Mouse (Mus musculus) limb, embryonic 14.5 days (tissue): ENCODE results near the gene Ppara. TPM values are rescaled to one million over a fixed set of nuclear protein-coding genes. Genes with fewer than 3 reads are reported as not detected.

Experiments
- ATAC-seq: fragments of 200-750 bp; cut with Nextera tagmentation; 2 replicates; pipeline ENCODE4 v1.8.0; 2017; ENCODE audit warnings: low read depth, moderate number of reproducible peaks, moderate TSS enrichment; ENCODE audit not compliant: low FRiP score
- DNase-seq: peaks from one replicate; pipeline ENCODE4 v3.0.0-alpha.2; 2015; ENCODE audit warnings: low spot score
- H3K27ac ChIP-seq: fragments of 300-500 bp; sonication (generic); replicated peaks from 2 replicates; pipeline ENCODE4 v1.5.1; 2014; ENCODE audit warnings: low read depth, mild to moderate bottlenecking, low read length, moderate library complexity, mixed read lengths
- H3K27me3 ChIP-seq: fragments of 300-500 bp; sonication (generic); 2 replicates; pipeline ENCODE4 v1.6.1; 2014; ENCODE audit warnings: low read length, mixed read lengths; ENCODE audit not compliant: control insufficient read depth, insufficient read depth
- H3K36me3 ChIP-seq: fragments of 300-500 bp; sonication (generic); 2 replicates; pipeline ENCODE4 v1.6.1; 2014; ENCODE audit warnings: mild to moderate bottlenecking, low read length, moderate library complexity, mixed read lengths; ENCODE audit not compliant: control insufficient read depth, insufficient read depth
- H3K4me1 ChIP-seq: fragments of 300-500 bp; sonication (generic); 2 replicates; pipeline ENCODE4 v1.6.1; 2014; ENCODE audit warnings: antibody characterized with exemption, low read length, mixed read lengths; ENCODE audit not compliant: control insufficient read depth, insufficient read depth
- H3K4me2 ChIP-seq: fragments of 300-500 bp; sonication (generic); replicated peaks from 2 replicates; pipeline ENCODE4 v1.6.1; 2014; ENCODE audit warnings: low read depth, mild to moderate bottlenecking, low read length, moderate library complexity; ENCODE audit not compliant: severe bottlenecking
- H3K4me3 ChIP-seq: fragments of 300-500 bp; sonication (generic); replicated peaks from 2 replicates; pipeline ENCODE4 v1.5.1; 2014; ENCODE audit warnings: low read length
- H3K9ac ChIP-seq: fragments of 300-500 bp; sonication (generic); 2 replicates; pipeline ENCODE4 v1.6.1; 2014; ENCODE audit warnings: mild to moderate bottlenecking, low read depth, low read length, moderate library complexity; ENCODE audit not compliant: severe bottlenecking
- H3K9me3 ChIP-seq: fragments of 300-500 bp; sonication (generic); 2 replicates; pipeline ENCODE4 v1.6.1; 2016; ENCODE audit warnings: low read length; ENCODE audit not compliant: control insufficient read depth
- POLR2A ChIP-seq: fragments of 200-500 bp; IDR thresholded peaks from 2 replicates; pipeline ENCODE4 v1.8.0; 2012; ENCODE audit warnings: inconsistent platforms, mild to moderate bottlenecking, moderate library complexity, borderline replicate concordance; ENCODE audit not compliant: insufficient read depth, insufficient read length; ENCODE audit errors: extremely low read depth
- WGBS: fragments of 180-500 bp; shearing (Covaris S2); extraction: QIAGEN DNeasy Blood & Tissue Kit; methylation state at CpG from one replicate; pipeline ENCODE4 v1.1.7; 2014; 5-methylcytosine and 5-hydroxymethylcytosine counted together
- polyA plus RNA-seq, 2 experiments: library from polyadenylated mRNA; depleted of rRNA in 1 of 2; stranded (reverse) in 1 of 2; unstranded in 1 of 2; fragments of >200 nt; fragmentation: Nextera tagmentation in 1 of 2; extraction: Ambion mirVana in 1 of 2; gene quantifications; 2 replicates each; pipeline versions ENCODE4 v1.2.1 to v1.2.3; 2012 to 2014

The Ppara gene
- polyA plus RNA-seq, 2 experiments, result 0.84 to 2.8 TPM

- no peak overlapping the region for H3K4me3 ChIP-seq
- WGBS, result 83% methylated on average over 14 of the region's 14 CpGs
- H3K36me3 ChIP-seq, result peaks cover 98% of the 10 kb centered on the region
- H3K27me3 ChIP-seq, result no peaks in the 10 kb centered on the region
- no peak for TF ChIP-seq POLR2A
- no peaks in the 10 kb centered on the region for H3K4me1 ChIP-seq
- H3K9ac ChIP-seq, result no peak overlapping the region
- no peak overlapping the region for H3K4me2 ChIP-seq
- H3K9me3 ChIP-seq, result no peaks in the 10 kb centered on the region
- no peak for ATAC-seq
- H3K27ac ChIP-seq, result no peak overlapping the region
- no peak for DNase-seq
Observed at GRCm38 (mm10) chr15:85698345-85699034, 36.3 kb upstream of the Ppara start.

GRCm38 (mm10) chr15:85699452-85699851, 35.3 kb upstream of the Ppara start:
- H3K4me3 ChIP-seq, result no peak overlapping the region
- H3K4me2 ChIP-seq, result no peak overlapping the region
- H3K9ac ChIP-seq, result no peak overlapping the region
- H3K4me1 ChIP-seq, result no peaks in the 10 kb centered on the region
- H3K36me3 ChIP-seq, result peaks cover 98% of the 10 kb centered on the region
- H3K9me3 ChIP-seq, result no peaks in the 10 kb centered on the region
- no peak for DNase-seq
- ATAC-seq, result no peak
- WGBS, result 87% methylated on average over 5 of the region's 5 CpGs
- TF ChIP-seq POLR2A, result no peak
- no peak overlapping the region for H3K27ac ChIP-seq
- H3K27me3 ChIP-seq, result no peaks in the 10 kb centered on the region

- DNase-seq, result no peak
- WGBS, result 96% methylated on average over 13 of the region's 13 CpGs
- no peak overlapping the region for H3K27ac ChIP-seq
- no peak overlapping the region for H3K9ac ChIP-seq
- H3K27me3 ChIP-seq, result no peaks in the 10 kb centered on the region
- no peak for ATAC-seq
- H3K4me3 ChIP-seq, result no peak overlapping the region
- no peak overlapping the region for H3K4me2 ChIP-seq
- H3K4me1 ChIP-seq, result no peaks in the 10 kb centered on the region
- no peak for TF ChIP-seq POLR2A
- H3K9me3 ChIP-seq, result no peaks in the 10 kb centered on the region
- peaks cover 98% of the 10 kb centered on the region for H3K36me3 ChIP-seq
Observed at GRCm38 (mm10) chr15:85699862-85700501, 34.8 kb upstream of the Ppara start.

- H3K9ac ChIP-seq, result no peak overlapping the region
- no peak overlapping the region for H3K27ac ChIP-seq
- 67% methylated on average over 9 of the region's 9 CpGs for WGBS
- no peak for TF ChIP-seq POLR2A
- ATAC-seq, result no peak
- H3K4me3 ChIP-seq, result no peak overlapping the region
- DNase-seq, result no peak
- no peaks in the 10 kb centered on the region for H3K9me3 ChIP-seq
- peaks cover 98% of the 10 kb centered on the region for H3K36me3 ChIP-seq
- H3K27me3 ChIP-seq, result no peaks in the 10 kb centered on the region
- no peaks in the 10 kb centered on the region for H3K4me1 ChIP-seq
- no peak overlapping the region for H3K4me2 ChIP-seq
Observed at GRCm38 (mm10) chr15:85700716-85701115, 34.1 kb upstream of the Ppara start.

- DNase-seq (no peak), ATAC-seq (no peak)
- Histone ChIP-seq H3K9me3 (no peaks in the 10 kb centered on the region), H3K27ac (no peak overlapping the region), H3K9ac (no peak overlapping the region), H3K4me3 (no peak overlapping the region), H3K27me3 (no peaks in the 10 kb centered on the region), H3K4me2 (no peak overlapping the region), H3K4me1 (no peaks in the 10 kb centered on the region), H3K36me3 (peaks cover 97% of the 10 kb centered on the region)
- TF ChIP-seq POLR2A, result no peak
- 79% methylated on average over 10 of the region's 10 CpGs for WGBS
Observed at GRCm38 (mm10) chr15:85701128-85701930, 33.5 kb upstream of the Ppara start.
